Mouse (Mus musculus) heart, postnatal 36 days (tissue): ENCODE results near the gene Coa4. TPM values are rescaled to one million over a fixed set of nuclear protein-coding genes. Genes with fewer than 3 reads are reported as not detected.

Source experiments
- DNase-seq, 2 experiments: peaks; one replicate each; pipeline ENCODE4 v3.0.0; 2021 to 2022
- intact Hi-C: fragments of 180-260 bp; cut with DNase I; formaldehyde crosslinking; loops from one replicate; pipeline ENCODE4 v1.15.1; 2025
- total RNA-seq, 2 experiments: library from RNA; stranded (reverse); gene quantifications; 2 replicates each; pipeline ENCODE4 v1.2.3; 2021

The Coa4 gene
- total RNA-seq, result 10 to 100 TPM; 17.1 to 17.4 TPM

DNA sequence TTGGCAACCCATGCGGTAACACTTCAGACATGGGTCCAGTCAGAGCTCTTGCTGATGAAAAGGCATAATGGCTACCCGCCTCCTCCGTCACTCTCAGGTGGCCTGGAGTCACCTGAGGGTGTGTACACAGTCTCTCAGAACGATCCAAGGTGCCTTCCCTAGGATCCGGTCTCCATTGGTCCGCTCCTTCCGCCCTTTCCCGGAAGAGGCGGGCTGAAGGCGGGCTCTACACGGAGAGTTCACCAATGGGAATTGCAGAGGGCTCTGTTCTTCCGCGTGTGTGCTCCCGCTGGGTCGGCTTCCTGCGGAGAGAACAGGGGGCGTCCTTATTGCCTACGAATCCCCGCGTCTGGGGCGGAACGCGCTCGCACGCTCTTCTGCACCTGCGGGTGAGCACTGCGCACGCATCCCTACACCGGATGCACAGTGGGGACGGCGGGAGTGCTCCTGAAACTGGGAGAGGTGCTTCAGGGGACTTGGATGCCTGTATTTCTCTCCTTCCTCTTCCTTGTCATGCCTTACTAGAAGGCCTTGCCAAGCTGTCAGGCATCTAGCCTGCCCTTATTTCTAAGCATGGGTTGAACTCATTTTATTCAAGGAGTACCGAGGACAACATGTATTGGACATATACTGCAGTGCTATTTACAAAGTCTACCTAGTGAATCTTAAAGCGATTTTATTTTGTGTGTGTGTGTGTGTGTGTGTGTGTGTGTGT, at the start of gene Coa4:
Gene Coa4 (plus strand): TSS at position 268 of the 715 bp plus-strand sequence.
- intact Hi-C loops, result loop anchor here (5.0 kb wide), 1 partner anchor 45 kb away; no protein-coding TSS in a partner anchor
- DNase-seq, result peak; percentile 80 to 82

DNA sequence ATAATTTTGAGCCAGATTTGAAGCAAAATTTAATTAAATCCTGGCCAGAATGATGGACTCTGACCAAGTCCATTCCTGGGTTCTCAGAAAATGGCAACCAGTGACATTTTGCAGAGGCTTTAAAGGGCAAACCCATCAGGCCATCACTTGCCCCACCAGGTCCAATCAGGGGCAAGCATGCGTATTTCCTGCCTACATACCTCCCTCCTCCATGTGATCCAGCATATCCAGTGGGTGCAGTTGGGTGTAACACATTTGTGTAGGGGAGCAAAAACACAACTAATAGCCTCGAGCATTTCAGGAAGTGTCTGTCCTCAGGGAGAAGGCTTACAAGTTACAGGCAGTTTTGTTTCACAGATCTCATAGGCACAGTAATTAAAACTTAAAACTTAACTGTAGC, 49.6 kb upstream of the Coa4 start:
- DNase-seq, result no peak
- intact Hi-C loops, result no loop called here

DNA sequence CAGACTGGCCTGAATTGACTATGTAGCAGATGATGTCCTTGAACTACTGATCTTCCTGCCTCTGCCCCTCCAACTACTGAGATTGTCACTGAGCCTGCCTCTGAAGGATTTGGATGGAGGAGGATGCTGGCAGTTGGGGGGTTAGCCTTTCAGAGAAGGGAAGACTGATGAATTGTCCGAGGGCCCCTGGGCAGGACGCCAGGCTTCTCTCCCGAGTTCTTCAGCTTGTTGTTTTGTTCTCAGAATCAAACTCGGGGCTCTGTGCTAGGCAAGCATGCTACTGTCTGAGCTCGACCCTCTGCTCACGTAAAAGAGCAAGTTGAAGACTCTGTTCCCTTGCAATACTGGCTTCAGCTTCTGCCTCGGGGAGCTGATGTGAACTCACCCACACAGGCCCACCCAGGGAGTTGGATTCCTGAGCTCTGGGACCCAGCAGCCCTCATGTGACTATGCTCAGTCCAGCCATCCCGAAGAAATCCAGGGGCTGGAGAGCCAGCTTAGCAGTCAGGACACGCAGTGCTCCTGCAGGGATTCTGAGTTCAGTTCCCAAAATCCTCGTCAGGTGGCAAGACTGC, 48.3 kb upstream of the Coa4 start:
- intact Hi-C loops, result no loop called here
- DNase-seq, result no peak

DNA sequence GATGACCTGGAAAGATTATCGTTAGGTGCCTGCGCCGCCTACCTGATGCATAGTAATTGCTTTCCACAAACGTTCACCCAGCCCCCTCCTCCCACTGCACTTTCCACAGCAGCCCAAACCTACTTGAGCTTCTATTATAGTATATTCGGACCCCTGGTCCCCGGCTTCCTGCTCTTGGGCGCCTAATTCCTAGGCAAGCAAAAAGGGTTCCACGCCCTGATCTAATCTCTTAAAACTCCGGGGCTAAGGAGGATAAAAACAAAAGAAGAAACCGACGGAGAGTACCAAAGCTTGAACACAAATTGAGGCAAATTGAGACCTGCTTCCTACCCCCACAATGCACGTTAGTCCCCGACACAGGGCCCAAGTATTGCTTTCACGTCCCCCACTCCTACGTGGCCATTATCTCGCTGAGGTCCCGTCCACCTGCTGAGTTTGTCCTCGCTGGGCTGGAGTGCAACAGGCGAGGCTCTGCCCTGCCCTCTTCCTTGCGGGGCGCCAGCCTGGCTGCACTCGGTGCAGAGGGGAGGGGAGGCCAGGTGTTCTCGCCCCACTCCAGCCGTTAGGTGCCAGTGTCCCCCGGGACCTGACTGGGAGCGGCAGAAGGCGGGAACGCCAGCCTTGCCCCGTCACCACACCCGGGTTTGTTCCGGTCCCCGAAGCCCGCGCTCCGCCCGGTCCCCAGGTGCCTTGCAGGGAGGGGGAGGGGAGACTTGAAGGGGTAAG, 44.3 kb upstream of the Coa4 start:
- DNase-seq, result no peak
- intact Hi-C loops, result loop anchor here (1.0 to 5.0 kb wide), 2 partner anchors 27 to 1110 kb away; partner anchors contain the start of gene Gdpd5

DNA sequence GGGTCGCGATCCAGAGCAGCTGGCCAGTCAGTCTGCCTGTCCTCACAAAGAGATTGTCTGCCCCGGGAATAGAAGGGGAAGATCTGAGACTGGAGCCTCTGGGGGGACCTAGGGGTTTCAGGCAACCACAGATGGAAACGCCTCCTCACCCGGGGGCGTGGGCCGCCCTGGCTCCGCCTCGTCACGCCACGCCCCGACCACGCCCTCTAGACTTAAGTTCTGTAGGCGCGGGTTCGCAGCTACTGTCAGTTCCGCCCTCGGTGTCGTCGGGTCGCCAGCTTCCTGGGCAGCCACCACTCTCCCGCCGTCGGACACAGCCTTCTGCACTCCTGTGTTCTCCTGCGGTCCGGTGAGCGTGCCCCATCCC, 43.8 kb upstream of the Coa4 start, which contains the start of gene Ucp2:
Gene Ucp2 (plus strand): TSS at position 221 of the 367 bp plus-strand sequence.
- peak; percentile 91 to 94 for DNase-seq
- intact Hi-C loops, result loop anchor here (1.0 to 5.0 kb wide), 2 partner anchors 28 to 1111 kb away; partner anchors contain the start of gene Gdpd5

DNA sequence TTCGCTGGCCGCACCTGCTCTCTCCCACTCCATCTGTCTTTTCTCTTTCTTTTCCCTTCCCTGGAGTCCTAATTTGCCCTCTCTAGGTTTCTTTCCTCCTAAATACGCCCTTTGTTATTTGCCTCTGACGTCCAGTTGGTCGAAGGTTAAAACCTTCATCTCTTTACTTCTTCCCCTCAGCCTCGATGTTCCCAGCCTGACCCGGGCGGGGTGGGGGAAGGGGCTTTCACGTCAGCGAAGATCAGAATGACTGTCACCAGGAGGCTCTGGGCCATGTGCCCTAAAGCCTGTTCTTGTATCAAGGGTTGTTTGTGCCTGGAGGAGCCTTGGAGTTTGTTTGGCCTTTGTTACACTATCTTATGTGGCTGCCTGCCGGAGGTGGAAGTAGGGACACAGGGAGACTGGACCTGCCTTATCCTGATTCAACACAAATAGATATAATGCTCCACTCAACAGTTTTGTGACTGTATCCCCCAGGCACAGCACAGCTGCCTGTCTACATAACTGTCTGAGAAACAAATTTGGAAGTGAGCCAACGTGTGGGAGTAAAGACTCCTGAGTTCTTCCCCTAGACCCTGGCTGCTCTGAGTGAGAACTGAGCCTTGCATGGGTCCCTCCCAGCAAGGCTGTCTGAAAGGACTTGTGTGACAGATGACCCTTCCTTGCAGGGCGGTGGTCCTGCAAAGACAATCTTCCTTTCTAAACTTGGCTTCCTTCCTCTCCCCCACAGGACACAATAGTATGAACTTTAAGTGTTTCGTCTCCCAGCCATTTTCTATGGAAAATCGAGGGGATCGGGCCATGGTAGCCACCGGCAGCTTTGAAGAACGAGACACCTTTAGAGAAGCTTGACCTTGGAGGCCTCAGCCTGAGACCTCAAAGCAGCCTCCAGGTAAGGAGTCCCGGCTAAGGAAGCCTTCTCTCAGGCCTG, 43.1 kb upstream of the Coa4 start:
- intact Hi-C loops, result loop anchor here (1.0 to 5.0 kb wide), 3 partner anchors 28 to 1111 kb away; partner anchors contain the start of gene Gdpd5
- DNase-seq, result peak; percentile 53 to 65

DNA sequence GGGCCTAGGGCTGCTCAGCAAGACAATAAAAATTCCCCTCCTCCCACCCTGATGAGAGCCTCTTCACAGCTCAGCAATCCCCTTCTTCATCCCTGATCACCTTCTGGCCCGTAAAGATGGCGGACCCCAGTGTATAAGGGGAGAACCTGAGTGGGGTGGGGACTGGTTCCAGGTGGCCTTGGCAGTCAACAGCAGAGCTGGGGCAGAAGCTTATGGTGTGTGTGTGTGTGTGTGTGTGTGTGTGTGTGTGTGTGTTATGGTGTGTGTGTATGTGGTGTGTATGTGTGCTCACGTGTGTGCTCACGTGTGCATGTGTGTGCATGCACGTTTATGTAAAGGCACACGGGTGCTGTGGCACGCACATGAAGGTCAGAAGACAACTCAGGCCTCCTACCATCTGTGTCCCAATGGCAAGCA, 42.4 kb upstream of the Coa4 start:
- intact Hi-C loops, result loop anchor here (2.0 to 5.0 kb wide), 2 partner anchors 64 to 1112 kb away; partner anchors contain the start of gene Gdpd5
- peak in 1 of 2 experiments; percentile 45 for DNase-seq

DNA sequence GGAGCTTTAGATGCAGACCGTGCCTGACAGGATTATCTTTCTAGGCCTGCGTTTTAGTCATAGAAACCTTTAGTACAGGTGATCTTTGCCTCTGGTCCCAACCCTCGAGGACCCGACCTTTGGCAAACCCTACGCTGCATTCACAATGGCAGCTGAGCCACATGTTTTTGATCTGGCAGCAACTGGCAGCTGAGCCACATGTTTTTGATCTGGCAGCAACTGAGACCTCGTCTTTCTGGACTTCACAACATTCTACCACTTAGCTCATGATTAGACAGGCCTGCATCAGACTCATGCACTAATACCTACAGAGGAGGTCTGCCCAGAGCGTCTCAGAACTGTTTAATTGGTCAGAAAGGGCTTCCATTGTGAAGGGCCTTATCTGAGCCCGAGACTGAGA, 41.8 kb upstream of the Coa4 start:
- intact Hi-C loops, result loop anchor here (2.0 kb wide), 1 partner anchor 64 kb away; no protein-coding TSS in a partner anchor
- DNase-seq, result no peak

DNA sequence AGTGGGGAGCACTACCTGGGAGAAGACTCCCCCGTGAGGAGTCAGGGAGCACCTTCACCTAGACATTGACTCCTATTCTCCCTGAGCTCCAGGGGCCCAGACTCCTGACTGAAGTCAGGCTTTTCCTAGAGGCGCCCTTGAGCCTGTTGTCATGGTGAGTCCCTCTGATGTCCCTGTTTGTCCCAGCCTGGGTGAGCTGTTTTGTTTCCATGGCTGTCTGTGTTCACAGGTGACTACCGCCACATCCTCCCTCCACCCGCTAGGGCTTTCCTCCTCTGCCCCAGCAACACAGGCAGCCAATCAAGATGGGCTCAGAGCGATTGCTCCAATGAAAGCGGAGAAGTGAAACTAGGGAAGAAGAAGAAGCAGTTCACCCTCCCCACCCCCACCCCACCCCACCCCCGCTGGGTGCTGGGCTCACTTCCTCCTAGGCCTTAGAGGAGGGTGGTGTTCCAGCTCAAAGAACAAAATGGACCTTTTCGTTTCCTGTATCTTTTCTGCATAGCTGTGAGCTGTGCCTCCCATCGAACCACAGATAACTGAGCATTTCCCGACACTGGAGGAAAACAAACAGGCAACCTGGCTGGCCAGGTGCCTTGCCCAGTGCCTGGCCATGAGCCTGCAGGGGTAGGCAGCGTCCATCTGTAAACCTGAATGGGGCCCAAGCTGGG, 41.2 kb upstream of the Coa4 start:
- intact Hi-C loops, result loop anchor here (2.0 kb wide), 1 partner anchor 65 kb away; no protein-coding TSS in a partner anchor
- peak; percentile 77 to 79 for DNase-seq

DNA sequence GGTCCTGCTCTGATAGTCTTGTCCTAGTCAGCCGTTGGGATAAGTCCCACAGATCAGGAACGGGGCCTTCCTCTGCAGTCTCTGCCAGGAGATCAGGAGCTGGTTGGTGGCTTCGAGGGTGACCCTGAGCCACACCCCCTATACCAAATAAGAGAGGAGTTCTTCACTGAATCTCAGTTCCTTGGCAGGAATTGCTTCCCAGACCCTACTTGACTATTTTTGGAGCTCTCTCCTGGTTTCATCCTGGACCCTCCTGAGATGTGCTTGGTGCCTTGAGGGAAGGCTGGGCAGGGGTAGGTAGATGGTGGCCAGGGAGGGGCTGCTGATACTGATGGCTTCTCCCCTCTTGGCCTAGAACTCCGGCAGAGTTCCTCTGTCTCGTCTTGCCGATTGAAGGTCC, 40.5 kb upstream of the Coa4 start:
- no peak for DNase-seq
- intact Hi-C loops, result no loop called here

DNA sequence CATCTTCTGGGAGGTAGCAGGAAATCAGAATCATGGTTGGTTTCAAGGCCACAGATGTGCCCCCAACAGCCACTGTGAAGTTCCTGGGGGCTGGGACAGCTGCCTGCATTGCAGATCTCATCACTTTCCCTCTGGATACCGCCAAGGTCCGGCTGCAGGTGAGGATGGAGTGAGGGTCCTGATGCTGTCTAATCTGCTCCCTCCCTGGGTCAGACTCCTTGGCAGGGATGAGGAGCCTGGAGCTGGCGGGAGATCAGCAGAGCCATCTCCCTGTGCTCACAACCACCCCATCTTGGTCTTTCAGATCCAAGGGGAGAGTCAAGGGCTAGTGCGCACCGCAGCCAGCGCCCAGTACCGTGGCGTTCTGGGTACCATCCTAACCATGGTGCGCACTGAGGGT, 40.1 kb upstream of the Coa4 start:
- intact Hi-C loops, result no loop called here
- no peak for DNase-seq

DNA sequence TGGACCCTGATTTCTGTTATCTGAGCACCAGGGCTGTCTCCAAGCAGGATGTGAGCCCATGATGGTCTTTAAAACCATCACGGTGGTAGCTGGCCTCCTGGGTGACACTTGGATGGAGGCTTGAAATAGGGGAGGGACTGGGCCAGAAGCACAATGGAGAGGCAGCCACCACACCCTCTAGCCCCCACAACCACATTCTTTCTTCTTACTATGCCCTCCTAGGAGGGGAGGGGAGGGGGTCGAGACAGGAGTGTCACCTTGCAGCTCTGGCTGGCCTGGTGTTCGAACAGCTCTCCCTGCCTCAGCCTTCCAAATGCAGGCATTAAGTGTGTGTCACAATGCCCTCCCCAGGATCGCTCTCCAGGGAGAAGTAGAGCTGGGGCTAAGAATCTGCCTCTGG, 39.5 kb upstream of the Coa4 start:
- intact Hi-C loops, result no loop called here
- DNase-seq, result no peak

DNA sequence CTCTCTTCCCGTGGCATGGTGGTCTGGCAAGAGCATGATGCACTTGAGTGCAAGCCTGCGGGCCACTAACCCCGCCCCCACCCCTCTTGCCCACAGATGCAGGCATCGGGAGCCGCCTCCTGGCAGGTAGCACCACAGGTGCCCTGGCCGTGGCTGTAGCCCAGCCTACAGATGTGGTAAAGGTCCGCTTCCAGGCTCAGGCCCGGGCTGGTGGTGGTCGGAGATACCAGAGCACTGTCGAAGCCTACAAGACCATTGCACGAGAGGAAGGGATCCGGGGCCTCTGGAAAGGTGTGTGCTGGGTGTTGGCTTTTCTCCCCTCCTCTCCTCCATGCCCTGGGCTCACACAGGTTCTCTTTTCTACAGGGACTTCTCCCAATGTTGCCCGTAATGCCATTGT, 38.9 kb upstream of the Coa4 start:
- no peak for DNase-seq
- intact Hi-C loops, result no loop called here

DNA sequence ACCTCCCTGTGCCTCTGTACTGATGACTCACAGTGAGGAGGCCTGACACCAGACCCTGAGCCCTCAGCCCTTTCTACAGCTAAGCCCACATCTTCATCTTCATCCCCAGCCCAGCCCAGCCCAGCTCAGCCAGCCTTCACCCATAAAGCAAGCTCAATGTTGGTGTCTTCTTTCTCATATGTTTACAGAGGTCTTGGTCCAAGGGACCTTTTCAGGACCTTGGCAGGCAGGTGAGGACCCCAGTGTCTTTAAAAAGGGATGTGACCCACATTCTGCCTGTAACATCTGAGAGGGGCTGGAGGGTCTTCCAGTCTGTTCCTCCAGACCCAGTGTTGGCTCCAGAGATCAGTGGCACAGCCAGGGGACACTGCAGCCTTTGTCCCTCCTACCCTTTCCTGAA, 37.4 kb upstream of the Coa4 start:
- intact Hi-C loops, result no loop called here
- no peak for DNase-seq

DNA sequence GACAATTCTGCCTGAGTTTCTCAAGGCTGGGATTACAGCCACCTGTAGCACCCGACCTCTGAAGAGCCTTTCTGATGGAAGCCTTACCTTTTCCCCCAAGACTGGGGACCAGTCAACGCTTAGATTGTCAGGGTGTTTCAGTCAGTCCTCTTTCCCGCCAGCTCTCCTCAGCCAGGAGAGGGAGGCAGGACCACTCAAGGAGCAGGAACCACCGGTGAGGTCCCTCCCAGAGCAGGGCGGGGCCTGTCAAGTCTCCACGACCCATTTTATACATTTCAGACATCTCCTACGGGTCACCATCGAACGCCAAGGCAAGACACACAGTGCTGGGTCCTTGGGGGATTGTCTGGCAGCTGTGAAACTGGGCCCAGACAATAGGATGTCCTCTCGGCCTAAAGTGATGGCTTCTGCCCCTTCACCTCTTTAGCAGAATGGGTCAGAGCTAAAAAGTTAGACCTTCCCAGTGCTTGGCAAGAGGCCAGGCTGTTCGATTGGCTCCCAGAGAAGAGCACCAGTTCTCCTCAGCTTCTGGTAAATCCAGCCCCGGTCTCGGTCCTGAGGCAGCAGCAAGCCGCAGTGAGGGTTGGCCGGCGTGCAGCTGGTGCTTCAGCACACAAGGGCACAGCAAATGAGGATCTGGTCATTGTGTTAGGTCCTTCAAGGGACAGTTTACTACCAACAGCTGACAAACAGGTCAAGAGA, 36.4 kb upstream of the Coa4 start:
- intact Hi-C loops, result no loop called here
- DNase-seq, result peak; percentile 49 to 59

DNA sequence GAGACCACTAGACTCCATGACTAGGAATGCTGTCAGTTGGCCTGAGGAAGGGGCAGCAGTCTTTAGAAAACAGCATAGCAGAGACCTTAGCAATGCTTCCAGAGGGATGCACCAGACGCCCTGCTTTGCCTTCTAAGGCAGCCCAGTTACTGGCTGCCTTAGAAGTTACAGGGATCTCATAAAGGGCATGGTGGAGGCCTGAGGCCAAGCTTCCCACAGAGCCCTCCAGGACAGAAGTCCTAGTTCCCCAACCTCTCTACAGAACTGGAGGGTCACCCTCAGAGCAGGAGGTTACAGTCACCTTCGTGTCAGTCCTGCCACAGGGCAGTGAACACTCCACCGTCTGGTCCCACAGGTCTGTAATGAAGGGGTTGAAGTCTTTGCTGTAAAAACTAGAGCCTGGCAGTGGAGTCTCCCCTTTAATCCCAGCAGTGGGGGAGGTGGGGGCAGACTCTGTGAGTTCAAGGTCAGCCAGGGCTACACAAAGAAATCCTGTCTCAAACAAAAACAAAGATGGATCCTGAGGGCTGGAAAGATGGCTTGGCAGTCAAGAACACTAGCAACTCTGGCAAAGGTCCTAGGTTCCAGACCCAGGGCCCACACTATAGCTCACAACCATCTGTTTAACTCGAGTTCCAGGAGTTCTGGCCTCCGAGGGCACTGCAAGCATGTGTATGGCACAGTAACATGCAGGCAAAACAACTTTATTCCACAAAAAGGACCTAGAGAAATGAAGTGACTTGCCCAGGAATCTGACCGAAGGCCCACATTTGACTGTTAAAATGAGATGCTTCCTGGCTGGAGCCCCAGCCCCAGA, 35.6 kb upstream of the Coa4 start:
- intact Hi-C loops, result no loop called here
- DNase-seq, result peak in 1 of 2 experiments; percentile 62

DNA sequence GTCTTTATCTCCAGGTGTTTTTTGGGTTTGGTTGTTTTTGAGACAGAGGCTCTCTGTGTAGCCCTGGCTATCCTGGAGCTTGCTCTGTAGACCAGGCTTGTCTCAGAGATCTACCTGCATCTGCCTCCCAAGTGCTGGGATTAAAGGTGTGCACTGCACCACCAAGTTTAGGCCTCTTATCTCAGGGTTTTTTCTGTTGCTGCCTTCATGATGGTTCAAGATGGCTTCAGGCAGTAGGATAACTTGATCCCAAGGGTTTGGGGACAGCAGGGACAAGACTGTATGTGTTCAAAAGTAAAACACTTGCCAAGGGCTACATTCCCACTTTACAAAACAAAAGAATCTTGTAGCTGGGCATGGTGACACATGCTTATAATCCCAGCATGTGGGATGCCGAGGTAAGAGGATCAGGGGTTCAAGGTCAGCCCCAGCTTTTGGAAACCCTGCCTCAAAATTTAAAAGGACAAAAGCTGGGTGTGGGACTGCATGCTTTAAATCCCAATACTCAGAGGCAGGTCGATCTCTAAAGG, 35.0 kb upstream of the Coa4 start:
- no peak for DNase-seq

DNA sequence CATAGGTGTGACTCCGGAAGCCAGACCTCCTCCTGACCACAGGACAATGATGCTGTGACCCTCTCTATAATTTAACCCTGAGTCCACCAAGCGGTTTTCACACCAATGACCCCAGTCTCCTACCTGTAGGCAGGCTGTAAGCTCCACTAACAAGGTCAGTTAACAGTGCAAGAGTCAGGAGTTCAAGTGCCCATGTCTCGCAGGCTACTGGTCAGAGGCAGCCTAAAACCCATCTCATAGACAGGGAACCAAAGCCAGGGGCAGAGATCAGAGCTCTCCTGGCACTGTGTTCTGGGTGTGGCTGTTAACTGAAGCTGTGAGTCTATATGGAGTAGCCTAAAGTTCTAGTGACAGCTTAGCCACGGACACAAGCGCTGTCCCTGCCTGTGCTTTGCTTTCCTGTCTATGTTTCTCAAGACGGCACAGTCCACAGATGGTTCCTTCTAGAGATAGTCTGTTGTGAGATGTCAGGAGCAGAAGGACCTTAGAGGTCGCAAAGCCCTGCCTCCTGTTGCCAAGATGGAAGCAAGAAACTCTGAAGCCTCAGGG, 34.4 kb upstream of the Coa4 start:
- intact Hi-C loops, result no loop called here
- no peak for DNase-seq

More for the DNA sequence above, 35.0 kb upstream of the Coa4 start:
- intact Hi-C loops, result no loop called here
